Mouse (Mus musculus): ENCODE data around the gene Upk3b.
A peak's percentile ranks its signal among the peaks of the same experiment; 100 is the strongest.

Gene Upk3b

GRCm38 (mm10) chr5:136076284-136076683 lies 38.0 kb downstream of the Upk3b start:
- no peak for DNase-seq (ENCODE audit: low read depth)

DNA sequence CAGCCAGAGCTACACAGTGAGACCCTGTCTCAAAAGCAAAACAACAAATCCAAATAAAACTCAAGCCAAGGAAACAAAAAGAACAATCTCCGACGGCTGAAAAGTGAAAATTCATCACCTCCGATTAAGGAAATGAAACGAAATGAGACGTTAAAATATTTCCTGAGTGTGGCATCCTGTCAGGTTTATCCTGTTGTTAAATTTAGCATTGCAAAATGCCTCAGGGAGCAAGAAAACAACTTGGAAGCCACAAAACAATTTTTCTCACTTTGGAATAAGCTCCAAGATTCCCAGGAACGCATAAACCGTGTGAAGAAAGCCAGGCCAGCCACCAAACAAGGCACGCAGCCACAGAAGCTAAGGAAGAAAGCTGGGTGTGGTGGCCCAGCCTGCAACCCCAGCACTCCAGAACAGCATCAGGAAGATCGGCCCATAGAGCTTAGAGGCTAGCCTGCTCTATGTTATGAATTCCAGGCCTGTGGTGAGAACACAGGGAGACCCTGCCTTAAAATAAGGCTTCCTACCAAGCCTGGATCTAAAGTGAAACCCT lies 38.8 kb downstream of the Upk3b start:
- no peak for DNase-seq (ENCODE audit: low read depth)

DNA sequence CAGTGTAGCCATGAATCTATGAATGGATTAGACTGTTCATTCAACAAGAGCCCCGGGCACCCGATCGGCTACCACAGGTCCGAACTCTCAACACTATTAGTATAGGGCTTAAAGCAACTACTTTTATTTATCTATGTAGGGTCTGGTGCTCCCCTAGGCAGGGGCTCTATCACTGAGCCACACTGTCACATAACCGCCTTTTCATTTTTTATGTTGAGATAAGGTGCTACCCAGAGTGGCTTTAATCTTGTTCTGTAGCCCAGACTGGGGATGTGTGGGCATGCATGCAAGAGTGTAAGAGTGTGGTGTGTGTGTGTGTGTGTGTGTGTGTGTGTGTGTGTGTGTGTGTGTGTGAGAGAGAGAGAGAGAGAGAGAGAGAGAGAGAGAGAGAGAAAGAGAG lies 39.8 kb downstream of the Upk3b start:
- no peak for DNase-seq (ENCODE audit: low read depth)

DNA sequence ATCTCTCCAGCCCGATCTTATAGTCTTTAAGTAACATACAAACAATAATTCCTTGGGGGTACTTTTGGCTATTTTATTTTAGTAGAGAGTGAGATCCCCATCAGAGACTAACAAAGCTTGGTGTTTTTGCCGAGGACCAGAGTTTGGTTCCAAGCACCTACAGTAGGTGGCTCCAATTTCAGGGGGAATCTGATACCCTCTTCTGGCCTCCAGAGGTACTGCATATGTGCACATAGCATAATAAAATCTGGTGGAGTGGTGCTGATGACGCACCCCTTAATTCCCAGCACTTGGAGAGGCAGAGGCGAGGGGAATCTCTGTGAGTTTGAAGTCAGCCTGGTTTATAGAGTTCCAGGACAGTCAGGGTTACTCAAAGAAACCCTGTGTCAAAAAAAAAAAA lies 44.0 kb downstream of the Upk3b start:
- peak; percentile 54 for DNase-seq (ENCODE audit: low read depth)

GRCm38 (mm10) chr5:136083669-136084107 lies 45.4 kb downstream of the Upk3b start, which contains the start of gene Rasa4:
Gene Rasa4 (plus strand): TSS chr5:136083916.
- peak; percentile 97 for DNase-seq (ENCODE audit: low read depth)

- DNase-seq (ENCODE audit: low read depth), result no peak
Measured at GRCm38 (mm10) chr5:136084144-136084881, 46.0 kb downstream of the Upk3b start.

DNA sequence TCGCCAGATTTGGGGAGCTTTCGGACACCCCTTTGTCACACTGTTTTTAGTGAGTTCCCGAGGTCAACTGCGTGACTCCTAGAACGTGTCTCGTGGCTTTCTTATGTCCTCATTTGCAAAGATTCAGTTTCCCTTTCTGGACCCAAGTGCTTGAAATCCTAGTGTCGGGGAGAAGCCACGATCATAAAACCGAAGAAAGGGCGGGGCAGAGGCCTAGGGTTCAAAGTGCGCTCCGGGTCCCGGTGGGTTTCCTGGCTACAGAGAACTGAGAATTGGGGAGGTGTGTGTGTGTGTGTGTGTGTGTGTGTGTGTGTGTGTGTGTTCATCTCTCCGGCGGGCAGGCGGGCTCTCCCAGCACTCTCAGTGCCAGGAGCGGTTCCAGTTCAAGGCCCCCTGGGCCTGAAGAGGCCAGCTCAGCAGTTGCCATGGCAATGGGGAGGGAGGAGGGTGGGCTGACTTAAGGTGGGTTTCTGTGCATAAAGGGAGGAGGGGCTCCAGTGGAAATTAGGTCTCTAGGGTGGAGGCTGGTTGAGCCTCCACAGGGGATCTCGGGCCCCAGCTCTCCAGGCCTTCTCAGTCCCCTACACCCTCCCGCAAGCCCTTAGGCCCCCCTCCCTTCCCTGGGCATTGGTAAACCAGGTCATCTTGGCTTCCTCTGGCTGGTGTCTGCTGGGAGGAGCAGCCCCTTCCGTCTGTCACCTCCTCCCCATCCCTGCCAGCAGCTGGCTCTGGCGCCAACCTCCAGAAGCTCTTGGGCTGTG lies 46.8 kb downstream of the Upk3b start:
- DNase-seq (ENCODE audit: low read depth), result peak; percentile 67

GRCm38 (mm10) chr5:136086290-136086689 lies 48.0 kb downstream of the Upk3b start:
- DNase-seq (ENCODE audit: low read depth), result no peak

- no peak for DNase-seq (ENCODE audit: low read depth)
Measured at GRCm38 (mm10) chr5:136088821-136089575, 50.7 kb downstream of the Upk3b start.

GRCm38 (mm10) chr5:136091927-136092326 lies 53.6 kb downstream of the Upk3b start:
- no peak for DNase-seq (ENCODE audit: low read depth)

DNA sequence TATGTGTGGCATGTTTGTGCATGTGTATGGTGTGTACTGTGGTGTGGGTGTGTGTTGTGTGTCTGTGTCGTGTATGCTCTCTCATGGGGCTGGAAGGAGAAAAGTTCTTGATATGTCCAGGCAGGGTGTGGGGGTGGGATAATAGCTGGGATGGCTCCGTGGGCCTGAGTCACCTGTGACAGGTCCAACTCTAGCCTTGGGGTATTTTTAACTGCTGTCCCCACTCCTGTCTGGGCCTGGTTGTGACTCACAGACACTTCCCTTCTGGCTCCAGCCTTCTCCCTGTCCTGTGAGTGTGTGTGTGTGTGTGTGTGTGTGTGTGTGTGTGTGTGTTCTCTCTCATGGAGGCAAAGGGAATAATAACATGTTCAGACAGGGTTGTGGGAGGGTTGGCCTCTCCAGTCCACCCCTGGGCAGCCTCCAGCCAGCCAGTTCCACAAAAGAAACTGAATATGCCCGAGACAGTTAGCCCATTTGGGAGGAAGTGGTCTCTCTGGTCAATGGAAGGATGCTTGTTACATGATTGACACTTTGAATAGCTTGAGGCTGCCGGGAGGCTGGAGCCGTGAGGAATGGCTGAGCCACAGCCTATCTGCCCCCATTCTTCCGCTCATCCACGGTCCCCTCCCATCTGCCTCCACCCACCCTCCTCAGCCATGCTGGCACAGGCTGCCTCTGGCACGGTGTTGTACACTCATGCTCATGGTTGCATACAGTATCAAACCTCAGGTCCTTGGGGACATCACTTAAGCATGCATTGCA lies 56.1 kb downstream of the Upk3b start:
- DNase-seq (ENCODE audit: low read depth), result no peak

- no peak for DNase-seq (ENCODE audit: low read depth)
Measured at GRCm38 (mm10) chr5:136095089-136095488, 56.8 kb downstream of the Upk3b start.
